Mouse (Mus musculus) midbrain, embryonic 12.5 days (tissue): ENCODE measurements around the gene Mdm2. TPM values are rescaled to one million over a fixed set of nuclear protein-coding genes. Genes with fewer than 3 reads are reported as not detected.
A peak's percentile ranks its signal among the peaks of the same experiment; 100 is the strongest.

Source experiments
- ATAC-seq: fragments of 200-750 bp; cut with Nextera tagmentation; 2 replicates; pipeline ENCODE4 v1.8.0; 2017; ENCODE audit warnings: low read depth, moderate TSS enrichment, moderate library complexity; ENCODE audit not compliant: low FRiP score
- H3K27ac ChIP-seq: fragments of 300-500 bp; sonication (generic); replicated peaks from 2 replicates; pipeline ENCODE4 v1.5.1; 2016; ENCODE audit warnings: mild to moderate bottlenecking
- H3K27me3 ChIP-seq: fragments of 300-500 bp; sonication (generic); 2 replicates; pipeline ENCODE4 v1.6.1; 2016; ENCODE audit warnings: mild to moderate bottlenecking
- H3K36me3 ChIP-seq: fragments of 300-500 bp; sonication (generic); 2 replicates; pipeline ENCODE4 v1.6.1; 2016
- H3K4me1 ChIP-seq: fragments of 300-500 bp; sonication (generic); 2 replicates; pipeline ENCODE4 v1.6.1; 2016
- H3K4me2 ChIP-seq: fragments of 300-500 bp; sonication (generic); replicated peaks from 2 replicates; pipeline ENCODE4 v1.6.1; 2016; ENCODE audit warnings: mild to moderate bottlenecking, moderate library complexity
- H3K4me3 ChIP-seq: fragments of 300-500 bp; sonication (generic); 2 replicates; pipeline ENCODE4 v1.5.1; 2016; ENCODE audit warnings: mild to moderate bottlenecking
- H3K9ac ChIP-seq: fragments of 300-500 bp; sonication (generic); replicated peaks from 2 replicates; pipeline ENCODE4 v1.6.1; 2016; ENCODE audit warnings: mild to moderate bottlenecking, moderate library complexity
- H3K9me3 ChIP-seq: fragments of 300-500 bp; sonication (generic); 2 replicates; pipeline ENCODE4 v1.6.1; 2016; ENCODE audit warnings: mild to moderate bottlenecking
- WGBS: fragments of 180-500 bp; shearing (Covaris S2); methylation state at CpG from one replicate; pipeline ENCODE4 v1.1.7; 2016; 5-methylcytosine and 5-hydroxymethylcytosine counted together
- polyA plus RNA-seq: library from polyadenylated mRNA; unstranded; fragments of >200 nt; fragmentation: Nextera tagmentation; extraction: Ambion mirVana; gene quantifications from 2 replicates; pipeline ENCODE4 v1.2.1, GENCODE M21; 2016

Gene Mdm2
- polyA plus RNA-seq, 1 experiment from 2014 or later = 74.5 TPM

GRCm38 (mm10) chr10:117651587-117652377, 58.8 kb downstream of the Mdm2 start:
- Histone ChIP-seq H3K4me1 (0 out of 2 replicates have a peak, but pooled peaks cover 6% of the 10 kb centered on the region), H3K4me2 (no peak overlapping the region), H3K4me3 (no peak overlapping the region), H3K27me3 (no peaks in the 10 kb centered on the region; the same call in 1 of the 2 replicates), H3K9me3 (no peaks in the 10 kb centered on the region), H3K27ac (no peak overlapping the region), H3K36me3 (no peaks in the 10 kb centered on the region), H3K9ac (no peak overlapping the region)
- WGBS = 82% methylated on average over 10 of the region's 10 CpGs
- ATAC-seq = no peak

- no peak overlapping the region for H3K9ac ChIP-seq
- no peaks in the 10 kb centered on the region; the same call in 1 of the 2 replicates for H3K27me3 ChIP-seq
- H3K4me3 ChIP-seq = no peak overlapping the region
- H3K36me3 ChIP-seq = no peaks in the 10 kb centered on the region
- ATAC-seq = no peak
- 0 out of 2 replicates have a peak, but pooled peaks cover 6% of the 10 kb centered on the region for H3K4me1 ChIP-seq
- WGBS = 90% methylated on average over 7 of the region's 7 CpGs
- no peaks in the 10 kb centered on the region for H3K9me3 ChIP-seq
- no peak overlapping the region for H3K4me2 ChIP-seq
- no peak overlapping the region for H3K27ac ChIP-seq
Measured at GRCm38 (mm10) chr10:117650725-117651124, 59.8 kb downstream of the Mdm2 start.

- H3K27ac ChIP-seq = no peak overlapping the region
- WGBS = 89% methylated on average over 12 of the region's 12 CpGs
- H3K4me3 ChIP-seq = no peak overlapping the region
- no peaks in the 10 kb centered on the region for H3K36me3 ChIP-seq
- ATAC-seq = no peak
- no peak overlapping the region for H3K4me2 ChIP-seq
- H3K4me1 ChIP-seq = 0 out of 2 replicates have a peak, but pooled peaks cover 6% of the 10 kb centered on the region
- H3K27me3 ChIP-seq = no peaks in the 10 kb centered on the region; the same call in 1 of the 2 replicates
- H3K9me3 ChIP-seq = no peaks in the 10 kb centered on the region
- no peak overlapping the region for H3K9ac ChIP-seq
Measured at GRCm38 (mm10) chr10:117650042-117650655, 60.4 kb downstream of the Mdm2 start.

- Histone ChIP-seq H3K4me2 (no peak overlapping the region), H3K4me3 (no peak overlapping the region), H3K27ac (no peak overlapping the region), H3K36me3 (no peaks in the 10 kb centered on the region), H3K27me3 (no peaks in the 10 kb centered on the region), H3K4me1 (0 out of 2 replicates have a peak, but pooled peaks cover 6% of the 10 kb centered on the region), H3K9ac (no peak overlapping the region), H3K9me3 (no peaks in the 10 kb centered on the region)
- WGBS = 89% methylated on average over 11 of the region's 11 CpGs
- ATAC-seq = no peak
Measured at GRCm38 (mm10) chr10:117649292-117650041, 61.1 kb downstream of the Mdm2 start.

- 0 out of 2 replicates have a peak, but pooled peaks cover 6% of the 10 kb centered on the region for H3K4me1 ChIP-seq
- H3K4me2 ChIP-seq = no peak overlapping the region
- no peak overlapping the region for H3K27ac ChIP-seq
- no peaks in the 10 kb centered on the region for H3K27me3 ChIP-seq
- ATAC-seq = no peak
- WGBS = 85% methylated on average over 3 of the region's 3 CpGs
- no peaks in the 10 kb centered on the region for H3K9me3 ChIP-seq
- no peaks in the 10 kb centered on the region for H3K36me3 ChIP-seq
- no peak overlapping the region for H3K4me3 ChIP-seq
- H3K9ac ChIP-seq = no peak overlapping the region
Measured at GRCm38 (mm10) chr10:117648643-117649042, 61.9 kb downstream of the Mdm2 start.

- no peak for ATAC-seq
- no peaks in the 10 kb centered on the region for H3K9me3 ChIP-seq
- peaks cover 3% of the 10 kb centered on the region; the same call in 1 of the 2 replicates for H3K27me3 ChIP-seq
- H3K36me3 ChIP-seq = no peaks in the 10 kb centered on the region
- no peak overlapping the region for H3K4me3 ChIP-seq
- WGBS = 72% methylated on average over 2 of the region's 2 CpGs
- H3K4me2 ChIP-seq = no peak overlapping the region
- no peak overlapping the region for H3K27ac ChIP-seq
- H3K9ac ChIP-seq = no peak overlapping the region
- 0 out of 2 replicates have a peak, but pooled peaks cover 6% of the 10 kb centered on the region for H3K4me1 ChIP-seq
Measured at GRCm38 (mm10) chr10:117647964-117648472, 62.5 kb downstream of the Mdm2 start.

- Histone ChIP-seq H3K4me2 (no peak overlapping the region), H3K9ac (no peak overlapping the region), H3K4me3 (no peak overlapping the region), H3K27ac (no peak overlapping the region), H3K27me3 (peaks cover 5% of the 10 kb centered on the region; the same call in 1 of the 2 replicates), H3K9me3 (no peaks in the 10 kb centered on the region), H3K4me1 (0 out of 2 replicates have a peak, but pooled peaks cover 6% of the 10 kb centered on the region), H3K36me3 (no peaks in the 10 kb centered on the region)
- ATAC-seq = peak; percentile 70; the same call in 1 of the 2 replicates
- 57% methylated on average over 13 of the region's 13 CpGs for WGBS
Measured at GRCm38 (mm10) chr10:117647158-117647505, 63.4 kb downstream of the Mdm2 start.

- Histone ChIP-seq H3K9ac (no peak overlapping the region), H3K27me3 (peaks cover 5% of the 10 kb centered on the region; the same call in 1 of the 2 replicates), H3K27ac (no peak overlapping the region), H3K4me2 (no peak overlapping the region), H3K9me3 (no peaks in the 10 kb centered on the region), H3K4me1 (0 out of 2 replicates have a peak, but pooled peaks cover 6% of the 10 kb centered on the region), H3K36me3 (no peaks in the 10 kb centered on the region), H3K4me3 (no peak overlapping the region)
- WGBS = 94% methylated on average over 5 of the region's 5 CpGs
- no peak for ATAC-seq
Measured at GRCm38 (mm10) chr10:117646482-117647157, 63.9 kb downstream of the Mdm2 start.

GRCm38 (mm10) chr10:117645487-117645964, 65.0 kb downstream of the Mdm2 start:
- no peak overlapping the region for H3K27ac ChIP-seq
- H3K4me1 ChIP-seq = 0 out of 2 replicates have a peak, but pooled peaks cover 6% of the 10 kb centered on the region
- no peaks in the 10 kb centered on the region for H3K9me3 ChIP-seq
- no peak for ATAC-seq
- H3K36me3 ChIP-seq = no peaks in the 10 kb centered on the region
- H3K4me3 ChIP-seq = no peak overlapping the region
- no peak overlapping the region for H3K9ac ChIP-seq
- 80% methylated on average over 7 of the region's 7 CpGs for WGBS
- H3K27me3 ChIP-seq = peaks cover 10% of the 10 kb centered on the region; the same call in 1 of the 2 replicates
- H3K4me2 ChIP-seq = no peak overlapping the region

GRCm38 (mm10) chr10:117644828-117645227, 65.7 kb downstream of the Mdm2 start:
- no peak overlapping the region for H3K4me2 ChIP-seq
- no peak overlapping the region for H3K27ac ChIP-seq
- H3K9me3 ChIP-seq = no peaks in the 10 kb centered on the region
- H3K4me3 ChIP-seq = no peak overlapping the region
- WGBS = 91% methylated on average over 11 of the region's 11 CpGs
- 0 out of 2 replicates have a peak, but pooled peaks cover 6% of the 10 kb centered on the region for H3K4me1 ChIP-seq
- ATAC-seq = no peak
- H3K36me3 ChIP-seq = no peaks in the 10 kb centered on the region
- H3K27me3 ChIP-seq = peaks cover 16% of the 10 kb centered on the region; the same call in 1 of the 2 replicates
- H3K9ac ChIP-seq = no peak overlapping the region

GRCm38 (mm10) chr10:117644429-117644748, 66.2 kb downstream of the Mdm2 start:
- Histone ChIP-seq H3K4me2 (no peak overlapping the region), H3K4me3 (no peak overlapping the region), H3K9ac (no peak overlapping the region), H3K27ac (no peak overlapping the region), H3K4me1 (0 out of 2 replicates have a peak, but pooled peaks cover 6% of the 10 kb centered on the region), H3K9me3 (no peaks in the 10 kb centered on the region), H3K36me3 (no peaks in the 10 kb centered on the region), H3K27me3 (peaks cover 16% of the 10 kb centered on the region; the same call in 1 of the 2 replicates)
- WGBS = 93% methylated on average over 8 of the region's 8 CpGs
- no peak for ATAC-seq
